Mouse (Mus musculus) c-Kit-positive CD71-positive TER-119-negative erythroid progenitor cells, embryonic 14.5 days (primary cell): ENCODE results near the gene Klf6.

Source experiments
- DNase-seq: peaks from one replicate; pipeline ENCODE4 v3.0.0-alpha.2; 2013; ENCODE audit warnings: low read depth

Gene Klf6

GRCm38 (mm10) chr13:5861157-5862002 lies at the start of gene Klf6:
TSS of gene Klf6 (plus strand) at chr13:5861482.
- peak; percentile 94 for DNase-seq

- no peak for DNase-seq
Measured at GRCm38 (mm10) chr13:5813433-5813832, 47.8 kb upstream of the Klf6 start.

- DNase-seq: no peak
Measured at GRCm38 (mm10) chr13:5817250-5817649, 44.0 kb upstream of the Klf6 start.

DNA sequence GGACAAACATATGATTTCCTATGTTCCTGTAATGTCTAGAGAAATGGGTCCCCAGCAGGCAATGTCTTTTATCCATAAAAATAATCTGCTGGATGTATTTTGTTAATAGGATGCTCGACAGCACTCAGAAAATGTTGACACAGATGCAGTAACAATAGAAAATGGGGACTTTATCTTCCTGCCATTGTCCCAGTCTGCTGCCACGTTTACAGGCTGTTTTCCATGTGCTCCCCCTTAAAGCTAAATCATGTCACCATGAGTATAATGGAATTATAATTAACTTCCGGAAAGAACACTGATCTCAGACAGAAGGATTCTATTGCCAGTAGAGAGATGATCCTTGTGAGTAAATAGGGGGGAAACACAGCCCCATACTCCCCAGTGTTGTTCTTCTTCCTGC lies 42.1 kb upstream of the Klf6 start:
- no peak for DNase-seq

DNA sequence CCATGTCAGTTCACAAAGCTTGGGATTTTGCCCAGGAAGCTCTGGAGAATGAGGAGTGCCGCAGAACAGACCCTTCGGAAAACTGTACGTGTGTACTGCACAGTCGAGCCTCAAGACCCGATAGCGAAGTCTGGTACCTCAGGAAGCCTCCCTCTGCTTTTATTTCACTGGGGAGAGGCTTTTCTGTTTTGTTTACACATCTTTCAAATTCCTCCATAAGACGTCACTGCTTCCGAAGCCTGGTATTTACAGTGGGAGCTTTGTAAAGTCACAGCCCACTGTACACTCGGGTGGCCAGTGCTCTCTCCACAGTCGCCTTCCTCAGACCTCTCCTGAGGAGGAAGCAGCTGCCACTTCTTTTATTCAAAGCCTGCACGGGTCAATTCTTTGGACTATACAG lies 38.7 kb upstream of the Klf6 start:
- DNase-seq: no peak

DNA sequence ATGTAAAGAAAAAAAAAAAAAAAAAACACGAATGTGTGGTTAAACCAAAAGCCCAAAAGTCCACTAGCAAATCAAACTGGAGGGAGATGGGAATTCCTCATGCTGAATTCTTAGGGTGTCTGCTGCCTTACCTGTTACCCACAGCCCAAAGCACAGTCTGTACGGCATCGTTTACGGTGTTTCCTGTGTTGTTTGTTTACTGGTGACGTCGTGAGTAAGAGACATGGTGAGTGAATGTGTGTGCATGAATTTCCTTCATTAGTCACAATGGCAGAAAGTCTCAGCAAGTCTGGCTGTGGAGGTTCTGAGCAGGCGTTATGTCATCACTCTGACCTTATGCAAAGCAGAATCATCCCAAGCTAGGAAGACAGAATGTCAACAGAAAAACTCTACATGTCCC lies 38.1 kb upstream of the Klf6 start:
- DNase-seq: no peak

GRCm38 (mm10) chr13:5824189-5824815 lies 37.0 kb upstream of the Klf6 start:
- no peak for DNase-seq

- DNase-seq: no peak
Measured at GRCm38 (mm10) chr13:5826170-5826827, 35.0 kb upstream of the Klf6 start.

DNA sequence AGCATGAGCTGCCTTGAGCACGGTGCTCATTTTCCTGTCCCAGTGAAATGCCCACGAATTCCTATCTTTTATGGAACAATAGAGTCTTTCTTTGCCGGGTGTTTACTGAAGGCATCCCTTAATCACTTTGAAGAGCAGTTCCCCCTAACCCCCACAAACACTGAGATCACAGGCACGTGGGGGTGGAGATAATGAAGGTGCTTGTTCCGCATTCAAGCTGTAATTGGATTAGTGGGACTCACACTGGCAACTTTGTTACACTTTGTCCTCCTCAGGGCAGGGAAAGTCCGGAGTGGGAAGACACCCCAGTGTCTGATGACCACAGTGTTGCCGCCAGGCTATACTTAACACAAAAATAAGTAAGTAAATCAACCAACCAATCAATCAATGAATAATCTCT lies 29.3 kb upstream of the Klf6 start:
- no peak for DNase-seq

GRCm38 (mm10) chr13:5837174-5837777 lies 24.0 kb upstream of the Klf6 start:
- DNase-seq: no peak

GRCm38 (mm10) chr13:5841418-5841817 lies 19.9 kb upstream of the Klf6 start:
- DNase-seq: no peak

DNA sequence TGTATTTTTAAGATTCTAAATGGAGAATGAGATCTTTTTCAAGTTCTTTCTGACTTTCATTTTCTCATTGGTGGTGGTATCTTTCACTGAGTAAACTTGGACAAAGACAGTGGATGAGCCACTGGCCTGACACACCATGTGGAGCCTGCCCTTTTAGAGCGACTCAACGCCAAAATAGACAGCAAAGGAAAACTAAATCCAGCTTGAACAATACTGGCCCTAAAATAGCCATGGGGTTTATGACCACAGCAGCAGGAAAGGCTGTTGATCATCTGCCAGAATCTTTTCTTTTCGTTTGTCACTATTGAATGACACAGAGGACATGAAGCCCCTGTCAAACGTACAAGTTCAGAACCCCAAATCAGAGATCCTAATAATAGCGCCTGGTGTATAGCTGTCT lies 18.4 kb upstream of the Klf6 start:
- no peak for DNase-seq

DNA sequence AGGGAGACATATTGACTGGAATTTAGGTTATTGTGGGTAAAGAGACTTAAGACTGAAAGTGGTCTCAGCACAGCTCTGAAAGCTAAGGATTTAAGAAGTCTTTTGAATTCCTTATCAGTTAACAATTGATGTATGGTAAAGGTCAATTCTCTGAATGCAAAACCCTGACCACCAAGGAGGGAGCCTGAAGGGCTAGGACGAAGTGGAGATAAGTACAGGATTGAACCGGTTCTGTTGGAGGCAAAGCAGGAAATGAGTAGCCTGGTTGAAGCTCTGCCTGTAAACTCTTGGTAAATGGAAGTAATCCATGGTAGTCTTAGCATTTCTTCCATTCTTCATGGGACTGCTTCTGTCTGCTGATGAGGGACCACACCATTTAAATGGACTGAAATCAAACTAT lies 17.5 kb upstream of the Klf6 start:
- no peak for DNase-seq

GRCm38 (mm10) chr13:5844338-5844737 lies 16.9 kb upstream of the Klf6 start:
- no peak for DNase-seq

- DNase-seq: no peak
Measured at GRCm38 (mm10) chr13:5845161-5845590, 16.1 kb upstream of the Klf6 start.

DNA sequence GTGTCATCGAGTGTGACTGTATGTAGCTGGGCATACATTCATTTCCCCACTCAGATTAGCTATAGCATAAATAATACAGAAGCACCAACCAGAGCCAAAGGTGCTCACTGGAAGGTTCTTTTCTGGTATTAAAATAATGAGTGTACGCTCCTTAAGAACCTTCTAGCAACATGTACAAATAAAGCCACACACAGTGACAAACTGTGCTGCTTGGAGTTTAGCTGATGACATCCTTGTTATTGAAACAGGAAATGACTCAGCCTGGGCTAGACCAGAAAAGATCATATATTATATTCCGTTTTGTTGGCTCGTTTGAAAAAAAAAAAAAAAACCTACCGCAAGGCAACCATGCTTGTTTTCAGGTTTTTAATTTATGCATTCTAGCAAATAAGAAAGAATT lies 15.7 kb upstream of the Klf6 start:
- no peak for DNase-seq

GRCm38 (mm10) chr13:5846860-5847259 lies 14.4 kb upstream of the Klf6 start:
- no peak for DNase-seq

GRCm38 (mm10) chr13:5847736-5848135 lies 13.5 kb upstream of the Klf6 start:
- DNase-seq: no peak

GRCm38 (mm10) chr13:5860651-5861156 lies 578 bp upstream of the Klf6 start:
- DNase-seq: no peak

DNA sequence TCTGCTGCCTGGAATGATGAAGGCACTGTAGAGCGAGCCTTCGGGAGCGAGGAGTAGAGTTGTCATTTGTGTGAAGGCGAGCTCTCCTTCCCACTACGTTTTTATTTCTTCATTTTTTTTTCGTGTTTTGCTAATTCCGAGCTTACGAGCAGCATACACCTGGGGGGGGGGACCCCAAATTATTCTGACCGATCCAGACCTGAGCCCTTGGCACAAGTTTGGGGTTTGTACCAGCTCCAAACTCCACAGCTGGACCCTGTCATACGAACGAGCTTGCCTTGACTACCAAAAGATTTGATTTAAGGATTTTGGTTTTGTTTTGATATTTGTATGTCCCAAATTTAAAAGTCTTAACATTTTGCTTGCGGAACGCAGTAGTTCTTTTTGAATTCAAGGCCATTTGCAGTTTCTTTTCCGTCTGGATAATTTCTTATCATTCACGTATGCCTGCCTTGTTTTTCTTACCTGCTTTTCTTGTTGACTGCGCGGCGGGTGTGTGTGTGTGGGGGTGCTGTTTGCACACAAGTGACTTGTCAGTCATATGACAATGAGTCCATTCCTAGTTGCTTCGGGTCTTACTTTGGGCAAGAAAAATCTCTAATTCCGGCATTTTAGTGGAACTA lies 832 bp downstream of the Klf6 start:
- no peak for DNase-seq

DNA sequence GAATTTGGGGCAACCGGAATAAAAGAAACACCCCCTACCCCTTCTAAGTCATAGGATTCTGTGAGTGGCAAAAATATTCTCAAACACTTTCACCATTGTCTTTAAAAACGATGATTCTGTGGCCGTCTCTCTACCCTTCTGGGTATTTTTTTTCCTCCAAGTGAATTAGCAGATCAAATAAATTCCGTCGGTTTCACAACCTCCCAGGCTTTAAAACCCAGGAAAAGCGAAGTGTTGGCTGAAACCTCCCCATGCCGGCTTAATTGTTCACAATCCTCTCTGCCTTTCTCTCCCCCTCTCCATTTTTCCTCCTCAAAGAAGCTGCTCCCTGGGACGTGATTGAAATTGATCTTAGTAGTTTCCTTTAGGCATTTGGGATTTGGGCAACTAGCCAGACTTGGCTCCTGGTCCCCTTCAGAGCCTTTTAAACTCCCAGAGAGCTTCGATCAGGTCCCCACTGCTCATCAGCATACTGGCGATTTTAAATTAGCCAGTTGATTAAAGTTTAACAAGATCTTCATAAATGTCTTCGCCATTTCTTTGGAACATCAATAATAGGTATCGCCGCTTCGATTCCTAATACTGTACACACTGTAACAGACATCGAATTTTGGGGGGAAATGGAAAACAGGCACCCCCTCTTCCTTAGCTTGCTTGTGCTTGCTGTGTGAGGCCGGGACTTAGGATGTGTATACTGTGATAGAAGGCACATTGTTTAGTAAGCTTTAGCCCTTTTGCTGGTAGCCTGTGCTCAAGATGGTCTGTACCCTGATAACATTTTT lies 1.5 kb downstream of the Klf6 start:
- no peak for DNase-seq
